21 mouse cellular contexts compared by ENCODE assay signal in genomic region chrX:73645121-73645520, GRCm38 (mm10). TPM values are rescaled to one million over a fixed set of nuclear protein-coding genes. Genes with fewer than 3 reads are reported as not detected.
DNase-seq lines count a peak whose midpoint lies in the region; ATAC-seq and TF ChIP-seq lines count a peak whose summit lies in the region.
"Had no signal": no experiment of that assay in that cellular context is flagged by ENCODE, and none has a peak within 500 bp of the region (broad histone marks: within the 10 kb centered on the region; RNA-seq: fewer than 3 reads in every experiment).

No protein-coding gene starts in this region.

- H3K27ac ChIP-seq in ES-E14 (ENCODE audit: insufficient read depth, low read depth, low read length, poor library complexity, severe bottlenecking), result no peak overlapping the region
- H3K27ac ChIP-seq: embryonic facial prominence, embryonic 10.5 days; embryonic facial prominence, embryonic 12.5 days; forebrain, embryonic 13.5 days; forebrain, embryonic 15.5 days had no signal

- H3K4me3 ChIP-seq in ES-E14 (ENCODE audit: insufficient read depth in 1 of 2, low read depth in 1 of 2, low read length in 2 of 2, poor library complexity in 1 of 2, severe bottlenecking in 1 of 2), result no peak overlapping the region
- H3K4me3 ChIP-seq: embryonic facial prominence, embryonic 10.5 days; embryonic facial prominence, embryonic 12.5 days; forebrain, embryonic 13.5 days; forebrain, embryonic 15.5 days had no signal

- in situ Hi-C loops in ES-E14 (cut with MboI; ENCODE audit: low sequenced_read_pairs in 2 of 2, unreplicated experiment in 2 of 2), result no loop called here

- no peak for ATAC-seq in monocyte, adult 5-6 weeks (replicated peaks; ENCODE audit: insufficient number of reproducible peaks, low FRiP score, low TSS enrichment, poor library complexity, severe bottlenecking)
- ATAC-seq in inflammation-experienced regulatory T-cells, adult 6 months, result no peak
- ATAC-seq: activated CD4-positive, CD25-positive, alpha-beta regulatory T cell, adult 4 months; forebrain, embryonic 13.5 days; forebrain, embryonic 15.5 days; forebrain, postnatal 0 days; Patski had no signal

- no peak for DNase-seq in ES-E14 (ENCODE audit: low read depth, low spot score)
- peak; percentile 58 for DNase-seq in R1 (ENCODE audit: low read depth, low spot score)
- DNase-seq in yolk sac, embryonic 10.5 days (ENCODE audit: low spot score), result peak; percentile 20
- DNase-seq in gastrocnemius, adult 18-20 months (ENCODE audit: low spot score), result no peak
- DNase-seq: adrenal gland, adult 8-10 months; adrenal gland, postnatal 14 days; adrenal gland, postnatal 36 days; cerebellum, adult 11-12 months; cerebellum, adult 2 months; cerebellum, adult 9-10 months; cerebellum, postnatal 10 days; cerebellum, postnatal 25 days; forebrain, postnatal 0 days had no signal

- H3K36me3 ChIP-seq in ES-E14 (ENCODE audit: control insufficient read depth, insufficient read depth, low read length, poor library complexity, severe bottlenecking), result peaks cover 20% of the 10 kb centered on the region
- H3K36me3 ChIP-seq: embryonic facial prominence, embryonic 12.5 days; forebrain, embryonic 15.5 days had no signal

- no peaks in the 10 kb centered on the region for H3K9me3 ChIP-seq in ES-E14 (ENCODE audit: control insufficient read depth, insufficient read depth, low read depth, low read length)
- H3K9me3 ChIP-seq: embryonic facial prominence, embryonic 10.5 days; embryonic facial prominence, embryonic 12.5 days; forebrain, embryonic 13.5 days; forebrain, embryonic 15.5 days had no signal

- peaks cover 0 to 14% of the 10 kb centered on the region in 2 experiments; a peak in 2 of 4 replicates for H3K4me1 ChIP-seq in ES-E14 (ENCODE audit: control insufficient read depth in 2 of 2, insufficient read depth in 2 of 2, low read length in 2 of 2, poor library complexity in 1 of 2)
- H3K4me1 ChIP-seq: embryonic facial prominence, embryonic 12.5 days; forebrain, embryonic 13.5 days; forebrain, embryonic 15.5 days had no signal

- no peak overlapping the region for H3K9ac ChIP-seq in ES-E14 (ENCODE audit: insufficient read depth, low read depth, low read length, poor library complexity, severe bottlenecking)
- H3K9ac ChIP-seq: embryonic facial prominence, embryonic 12.5 days; forebrain, embryonic 13.5 days; forebrain, embryonic 15.5 days; forebrain, postnatal 0 days had no signal

TF ChIP-seq in ES-E14, 5 proteins besides CTCF, POLR2A, EP300 and RAD21:
- TF ChIP-seq ZNF384 (IDR thresholded peaks at IDR 0.05; ENCODE audit: low read depth, low read length), result peak; percentile 90
- no peak for TF ChIP-seq CHD2 (IDR thresholded peaks at IDR 0.05; ENCODE audit: low read depth, low read length)
TF ChIP-seq in ES-E14: peak in this region for 1.

RNA-seq across cellular contexts. Expression of gene Dusp9, which starts 5.9 kb away (rescaled TPM):
- 124 and 197 TPM in 2 replicates for total RNA-seq in ES-E14 (2012; rRNA removed)
- not detected in 3 replicates for total RNA-seq in monocyte, adult 5-6 weeks (2017)
- polyA plus RNA-seq in inflammation-experienced regulatory T-cells, adult 6 months (2017; shearing (Covaris generic)), result under 1 TPM in 1 of 3 experiments, not detected in 2; 0.34 TPM
- not detected for total RNA-seq in gastrocnemius, adult 18-20 months (2021)

RNA-seq across cellular contexts. Expression of gene Pnck, which starts 14.8 kb away (rescaled TPM):
- total RNA-seq in ES-E14 (2012; rRNA removed), result 2.0 and 4.9 TPM in 2 replicates
- 0.97 TPM in 1 of 3 replicates, not detected in the others for total RNA-seq in monocyte, adult 5-6 weeks (2017)
- polyA plus RNA-seq in inflammation-experienced regulatory T-cells, adult 6 months (2017; shearing (Covaris generic)), result 1 to 10 TPM in 2 of 3 experiments, under 1 TPM in 1; 0.48 to 4.1 (median 2.3) TPM
- total RNA-seq in gastrocnemius, adult 18-20 months (2021), result 10 to 100 TPM in 1 of 2 experiments, 1 to 10 TPM in 1; 8.6 to 11.6 TPM

RNA-seq across cellular contexts. Expression of gene Slc6a8, which starts 27.8 kb away (rescaled TPM):
- total RNA-seq in ES-E14 (2012; rRNA removed), result 83.4 and 133 TPM in 2 replicates
- 0.49 TPM in 1 of 3 replicates, not detected in the others for total RNA-seq in monocyte, adult 5-6 weeks (2017)
- polyA plus RNA-seq in inflammation-experienced regulatory T-cells, adult 6 months (2017; shearing (Covaris generic)), result 1 to 10 TPM in 1 of 3 experiments, under 1 TPM in 2; 0.82 to 1.2 (median 0.86) TPM
- total RNA-seq in gastrocnemius, adult 18-20 months (2021), result 100 to 1,000 TPM; 108 to 141 TPM

Comparison
In these comparisons a context has a peak if more than half of its experiments do, and no peak if none do; other contexts are left out.
1. DNase-seq: peak in R1 (single experiment) and yolk sac, embryonic 10.5 days (single experiment); none in ES-E14 (single experiment) and gastrocnemius, adult 18-20 months (single experiment).
2. RNA of gene Dusp9, which starts 5.9 kb away (total RNA-seq): 124 to 197 TPM in ES-E14; not detected in monocyte, adult 5-6 weeks and not detected in gastrocnemius, adult 18-20 months; every median in the first group is over 100 times any median in the second.
3. RNA of gene Slc6a8, which starts 27.8 kb away (total RNA-seq): 108 to 141 TPM in gastrocnemius, adult 18-20 months and 83.4 to 133 TPM in ES-E14; 0.49 TPM in monocyte, adult 5-6 weeks; every median in the first group is over 10 times any median in the second.